Mouse (Mus musculus) ES-Bruce4 (cell line): ENCODE results near the gene Txk.

Source experiments
- CTCF ChIP-seq: IDR thresholded peaks from one replicate; pipeline ENCODE4 v1.8.1; 2011; ENCODE audit warnings: low read depth, low read length
- POLR2A ChIP-seq: IDR thresholded peaks from one replicate; pipeline ENCODE4 v1.8.1; 2011; ENCODE audit warnings: low read length; ENCODE audit not compliant: insufficient read depth

DNA sequence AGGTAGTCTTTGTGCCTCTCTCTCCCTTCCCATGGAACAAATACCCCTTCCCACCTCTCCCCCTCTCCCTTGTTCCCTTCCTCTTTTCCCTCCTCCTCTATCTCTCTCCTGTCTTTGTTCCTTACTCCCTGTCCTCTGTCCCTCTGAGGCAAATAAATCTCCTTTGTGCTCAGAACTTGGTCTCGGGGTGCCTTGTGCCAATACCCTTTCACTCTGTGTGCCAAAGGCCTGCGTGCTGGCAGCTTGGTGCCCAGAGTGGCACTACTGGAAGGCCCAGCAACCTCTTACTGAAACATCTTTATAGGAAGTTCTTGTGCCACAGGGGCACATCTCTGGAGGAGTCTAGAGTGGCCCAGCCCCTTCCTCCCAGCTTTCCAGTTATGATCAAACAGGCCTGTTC, 24.0 kb upstream of the Txk start:
- TF ChIP-seq POLR2A (no peak), CTCF (no peak)
